ENCODE assay signal across 19 mouse cellular contexts in genomic region chr19:8851639-8852038, GRCm38 (mm10). TPM values are rescaled to one million over a fixed set of nuclear protein-coding genes. Genes with fewer than 3 reads are reported as not detected.
A peak's percentile ranks its signal among the peaks of the same experiment; 100 is the strongest.
DNase-seq lines count a peak whose midpoint lies in the region; ATAC-seq and TF ChIP-seq lines count a peak whose summit lies in the region.
"Had no signal": no experiment of that assay in that cellular context is flagged by ENCODE, and none has a peak within 500 bp of the region (broad histone marks: within the 10 kb centered on the region; RNA-seq: fewer than 3 reads in every experiment).

No protein-coding gene starts in this region.

- DNase-seq in cerebellum, adult 9-10 months: peak; percentile 10
- DNase-seq in cerebellum, postnatal 10 days: no peak
- DNase-seq in liver, adult 2 months (ENCODE audit: extremely low read depth, low read depth, low spot score): no peak
- DNase-seq in lung, adult 2 months: peak; percentile 43
- DNase-seq in adipocyte (ENCODE audit: low spot score): no peak
- DNase-seq in embryo, embryonic 10 days (ENCODE audit: low spot score): no peak
- DNase-seq: cerebellum, adult 2 months; heart, postnatal 10 days; kidney, adult 9 months; thymus, adult 18-20 months had no signal

- H3K4me1 ChIP-seq in liver, adult 2 months (ENCODE audit: control insufficient read depth, insufficient read depth, low read length): no peaks in the 10 kb centered on the region
- H3K4me1 ChIP-seq in liver, embryonic 12.5 days: peaks cover 2% of the 10 kb centered on the region; the same call in 1 of the 2 replicates
- no peaks in the 10 kb centered on the region for H3K4me1 ChIP-seq in lung, adult 2 months (ENCODE audit: control insufficient read depth, insufficient read depth, low read length)
- no peaks in the 10 kb centered on the region for H3K4me1 ChIP-seq in midbrain, embryonic 13.5 days (replicated peaks)
- H3K4me1 ChIP-seq: hindbrain, embryonic 15.5 days; neural tube, embryonic 13.5 days had no signal

- no peak for TF ChIP-seq POLR2A in liver, adult 2 months (IDR thresholded peaks at IDR 0.05; ENCODE audit: extremely low read depth, insufficient read depth, low read length)
- TF ChIP-seq POLR2A in lung, adult 2 months (IDR thresholded peaks at IDR 0.05; ENCODE audit: borderline replicate concordance, extremely low read depth, low read depth, low read length): no peak

- H3K4me2 ChIP-seq in liver, embryonic 12.5 days: no peak overlapping the region
- no peak overlapping the region for H3K4me2 ChIP-seq in midbrain, embryonic 13.5 days (replicated peaks)
- H3K4me2 ChIP-seq: hindbrain, embryonic 15.5 days; liver, embryonic 15.5 days; neural tube, embryonic 13.5 days had no signal

- peaks cover 7% of the 10 kb centered on the region; the same call in 1 of the 2 replicates for H3K36me3 ChIP-seq in liver, adult 2 months (ENCODE audit: control insufficient read depth, insufficient read depth, low read length)
- H3K36me3 ChIP-seq in liver, embryonic 12.5 days: peaks cover 21% of the 10 kb centered on the region
- H3K36me3 ChIP-seq in midbrain, embryonic 13.5 days: peaks cover 28% of the 10 kb centered on the region

- no peaks in the 10 kb centered on the region for H3K79me2 ChIP-seq in liver, adult 2 months (ENCODE audit: control insufficient read depth, insufficient read depth, low read length)

- no peaks in the 10 kb centered on the region for H3K27me3 ChIP-seq in liver, adult 2 months (ENCODE audit: control insufficient read depth, insufficient read depth, low read length)
- H3K27me3 ChIP-seq in liver, embryonic 12.5 days (replicated peaks): 0 out of 2 replicates have a peak, but pooled peaks cover 7% of the 10 kb centered on the region
- H3K27me3 ChIP-seq in midbrain, embryonic 13.5 days: no peaks in the 10 kb centered on the region
- H3K27me3 ChIP-seq: hindbrain, embryonic 15.5 days; neural tube, embryonic 13.5 days had no signal

- no peak overlapping the region for H3K27ac ChIP-seq in liver, adult 2 months (replicated peaks; ENCODE audit: insufficient read depth, low read depth, low read length)
- no peak overlapping the region for H3K27ac ChIP-seq in liver, embryonic 12.5 days
- no peak overlapping the region for H3K27ac ChIP-seq in midbrain, embryonic 13.5 days
- H3K27ac ChIP-seq: heart, adult 2 months; hindbrain, embryonic 15.5 days; liver, embryonic 15.5 days; neural tube, embryonic 13.5 days had no signal

- 17% methylated on average over 7 of the region's 7 CpGs for WGBS in liver, adult 2 months
- 43% methylated on average over 7 of the region's 7 CpGs for WGBS in liver, embryonic 12.5 days (ENCODE audit: insufficient replicate concordance)
- WGBS in lung, adult 2 months: 42% methylated on average over 7 of the region's 7 CpGs
- 47% methylated on average over 7 of the region's 7 CpGs for WGBS in midbrain, embryonic 13.5 days

- no peak overlapping the region for H3K4me3 ChIP-seq in liver, adult 2 months (ENCODE audit: insufficient read depth, low read depth, low read length)
- H3K4me3 ChIP-seq in liver, embryonic 12.5 days: no peak overlapping the region
- no peak overlapping the region for H3K4me3 ChIP-seq in lung, adult 2 months (replicated peaks; ENCODE audit: extremely low read depth, low read depth, low read length)
- no peak overlapping the region for H3K4me3 ChIP-seq in midbrain, embryonic 13.5 days (replicated peaks)
- H3K4me3 ChIP-seq: heart, adult 2 months; hindbrain, embryonic 15.5 days; liver, embryonic 15.5 days; neural tube, embryonic 13.5 days had no signal

- H3K9ac ChIP-seq in liver, adult 2 months (ENCODE audit: low read depth, low read length): no peak overlapping the region
- no peak overlapping the region for H3K9ac ChIP-seq in liver, embryonic 12.5 days
- no peak overlapping the region for H3K9ac ChIP-seq in midbrain, embryonic 13.5 days (replicated peaks)
- H3K9ac ChIP-seq: hindbrain, embryonic 15.5 days; liver, embryonic 15.5 days; neural tube, embryonic 13.5 days had no signal

- no peaks in the 10 kb centered on the region for H3K9me3 ChIP-seq in liver, embryonic 12.5 days (replicated peaks)
- H3K9me3 ChIP-seq in midbrain, embryonic 13.5 days: no peaks in the 10 kb centered on the region
- H3K9me3 ChIP-seq: hindbrain, embryonic 15.5 days; liver, embryonic 15.5 days; neural tube, embryonic 13.5 days had no signal

- peak; percentile 51 for TF ChIP-seq CTCF in liver, adult 2 months (IDR thresholded peaks at IDR 0.05; ENCODE audit: low read depth, low read length)
- peak; percentile 22; the same call in 1 of the 2 replicates for TF ChIP-seq CTCF in lung, adult 2 months (IDR thresholded peaks at IDR 0.05; ENCODE audit: insufficient read depth, low read length)

- no peak for ATAC-seq in liver, embryonic 12.5 days
- ATAC-seq in midbrain, embryonic 13.5 days: no peak
- ATAC-seq: activated CD4-positive, CD25-positive, alpha-beta regulatory T cell, adult 4 months; forebrain, embryonic 14.5 days had no signal

RNA-seq across cellular contexts. Expression of gene Lrrn4cl, which starts 1.1 kb away (rescaled TPM):
- total RNA-seq in liver, adult 2 months (2014; rRNA removed): 0.07 and 0.09 TPM in 2 replicates
- 0.06 and 0.07 TPM in 2 replicates for polyA plus RNA-seq in liver, adult 2 months (2012; rRNA removed)
- polyA plus RNA-seq in liver, embryonic 12.5 days (2016; fragmentation: Nextera tagmentation; extraction: Ambion mirVana): 0.11 TPM in 1 of 2 replicates, not detected in the other
- polyA plus RNA-seq in lung, adult 2 months (2012; rRNA removed): 2.1 and 3.4 TPM in 2 replicates
- polyA plus RNA-seq in midbrain, embryonic 13.5 days (2015; fragmentation: Nextera tagmentation; extraction: Ambion mirVana): 0.23 and 0.62 TPM in 2 replicates
- polyA plus RNA-seq: activated CD4-positive, CD25-positive, alpha-beta regulatory T cell, adult 4 months had no signal

RNA-seq across cellular contexts. Expression of gene Gng3, which starts 12.6 kb away (rescaled TPM):
- not detected in 2 replicates for total RNA-seq in liver, adult 2 months (2014; rRNA removed)
- polyA plus RNA-seq in liver, adult 2 months (2012; rRNA removed): 0.05 TPM in 1 of 2 replicates, not detected in the other
- 0.62 and 0.65 TPM in 2 replicates for polyA plus RNA-seq in liver, embryonic 12.5 days (2016; fragmentation: Nextera tagmentation; extraction: Ambion mirVana)
- polyA plus RNA-seq in lung, adult 2 months (2012; rRNA removed): 0.11 and 0.19 TPM in 2 replicates
- 310 and 338 TPM in 2 replicates for polyA plus RNA-seq in midbrain, embryonic 13.5 days (2015; fragmentation: Nextera tagmentation; extraction: Ambion mirVana)
- total RNA-seq: heart, adult 2 months; heart, postnatal 10 days; monocyte, adult 5-6 weeks had no signal

RNA-seq across cellular contexts. Expression of gene Bscl2, which starts 14.4 kb away (rescaled TPM):
- total RNA-seq in liver, adult 2 months (2014; rRNA removed): 27.7 and 30.5 TPM in 2 replicates
- polyA plus RNA-seq in liver, adult 2 months (2012; rRNA removed): 131 and 137 TPM in 2 replicates
- polyA plus RNA-seq in liver, embryonic 12.5 days (2016; fragmentation: Nextera tagmentation; extraction: Ambion mirVana): 37.0 and 45.2 TPM in 2 replicates
- polyA plus RNA-seq in lung, adult 2 months (2012; rRNA removed): 140 and 164 TPM in 2 replicates
- polyA plus RNA-seq in midbrain, embryonic 13.5 days (2015; fragmentation: Nextera tagmentation; extraction: Ambion mirVana): 78.9 and 83.7 TPM in 2 replicates

RNA-seq across cellular contexts. Expression of gene Ubxn1, which starts 19.7 kb away (rescaled TPM):
- total RNA-seq in liver, adult 2 months (2014; rRNA removed): 82.7 and 88.4 TPM in 2 replicates
- polyA plus RNA-seq in liver, adult 2 months (2012; rRNA removed): 128 and 133 TPM in 2 replicates
- polyA plus RNA-seq in liver, embryonic 12.5 days (2016; fragmentation: Nextera tagmentation; extraction: Ambion mirVana): 133 and 135 TPM in 2 replicates
- polyA plus RNA-seq in lung, adult 2 months (2012; rRNA removed): 84.2 and 101 TPM in 2 replicates
- 167 and 168 TPM in 2 replicates for polyA plus RNA-seq in midbrain, embryonic 13.5 days (2015; fragmentation: Nextera tagmentation; extraction: Ambion mirVana)

RNA-seq across cellular contexts. Expression of gene AC129217.1, which starts 22.1 kb away (rescaled TPM):
- total RNA-seq in liver, adult 2 months (2014; rRNA removed): 6.1 and 8.2 TPM in 2 replicates
- polyA plus RNA-seq in liver, adult 2 months (2012; rRNA removed): 1.7 TPM in 1 of 2 replicates, not detected in the other
- 0.26 TPM in 1 of 2 replicates, not detected in the other for polyA plus RNA-seq in liver, embryonic 12.5 days (2016; fragmentation: Nextera tagmentation; extraction: Ambion mirVana)
- not detected in 2 replicates for polyA plus RNA-seq in lung, adult 2 months (2012; rRNA removed)
- polyA plus RNA-seq in midbrain, embryonic 13.5 days (2015; fragmentation: Nextera tagmentation; extraction: Ambion mirVana): not detected in 2 replicates
- total RNA-seq: heart, adult 2 months; heart, postnatal 10 days had no signal
- polyA plus RNA-seq: activated CD4-positive, CD25-positive, alpha-beta regulatory T cell, adult 4 months; cerebellum, adult 2 months; forebrain, embryonic 14.5 days; heart, adult 2 months; hindbrain, embryonic 15.5 days; liver, embryonic 15.5 days; neural tube, embryonic 13.5 days had no signal

Comparison
In these comparisons a context has a peak if more than half of its experiments do, and no peak if none do; other contexts are left out.
1. DNase-seq: peak in cerebellum, adult 9-10 months (single experiment) and lung, adult 2 months (single experiment); none in cerebellum, postnatal 10 days (0 of 2), liver, adult 2 months (single experiment), adipocyte (single experiment) and embryo, embryonic 10 days (single experiment).
2. RNA of gene Gng3, which starts 12.6 kb away (polyA plus RNA-seq): 310 to 338 TPM in midbrain, embryonic 13.5 days; 0.62 to 0.65 TPM in liver, embryonic 12.5 days, 0.11 to 0.19 TPM in lung, adult 2 months and 0.05 TPM in liver, adult 2 months; every median in the first group is over 100 times any median in the second.